Mouse (Mus musculus) layer of hippocampus, adult 2 months (tissue): ENCODE data around the gene Capn15. TPM values are rescaled to one million over a fixed set of nuclear protein-coding genes. Genes with fewer than 3 reads are reported as not detected.
A peak's percentile ranks its signal among the peaks of the same experiment; 100 is the strongest.

Experiments used
- DNase-seq, 2 experiments: peaks; one replicate each; pipeline ENCODE4 v3.0.0; 2022; ENCODE audit warnings: low spot score in 2 of 2
- H3K27ac ChIP-seq: fragments of 200-600 bp; 2 replicates; pipeline ENCODE4 v1.8.1; 2022
- H3K4me3 ChIP-seq: fragments of 200-600 bp; 2 replicates; pipeline ENCODE4 v1.8.1; 2022; ENCODE audit warnings: mild to moderate bottlenecking
- CTCF ChIP-seq: fragments of 200-600 bp; conservative IDR thresholded peaks from 2 replicates; pipeline ENCODE4 v1.8.1; 2022; ENCODE audit warnings: antibody characterized with exemption, mild to moderate bottlenecking, moderate library complexity
- total RNA-seq, 2 experiments: library from RNA; stranded (reverse); gene quantifications; 2 replicates each; pipeline ENCODE4 v1.2.3; 2021

The Capn15 gene
- total RNA-seq, 2 experiments from 2014 or later: 53.6 to 58.8 TPM

- Histone ChIP-seq H3K4me3 (no peak overlapping the region), H3K27ac (no peak overlapping the region)
- TF ChIP-seq CTCF: no peak
- no peak for DNase-seq
Observed at GRCm38 (mm10) chr17:25946891-25947290, 38.7 kb downstream of the Capn15 start.

GRCm38 (mm10) chr17:25946349-25946748 lies 39.2 kb downstream of the Capn15 start:
- Histone ChIP-seq H3K27ac (no peak overlapping the region), H3K4me3 (no peak overlapping the region)
- no peak for TF ChIP-seq CTCF
- DNase-seq: no peak

GRCm38 (mm10) chr17:25945517-25946155 lies 40.0 kb downstream of the Capn15 start:
- no peak for TF ChIP-seq CTCF
- DNase-seq: no peak
- Histone ChIP-seq H3K4me3 (no peak overlapping the region), H3K27ac (no peak overlapping the region)

GRCm38 (mm10) chr17:25944366-25945163 lies 41.0 kb downstream of the Capn15 start, which contains the start of the genes Pigq and Nhlrc4:
TSS of gene Pigq (minus strand) at chr17:25944936.
TSS of gene Nhlrc4 (minus strand) at chr17:25944961.
- H3K27ac ChIP-seq: no peak within 1 kb of the TSS; the same call in 1 of the 2 replicates
- no peak within 1 kb of the TSS for H3K4me3 ChIP-seq
- TF ChIP-seq CTCF: no peak
- no peak for DNase-seq

GRCm38 (mm10) chr17:25943769-25944168 lies 41.8 kb downstream of the Capn15 start:
- TF ChIP-seq CTCF: no peak

GRCm38 (mm10) chr17:25943221-25943620 lies 42.4 kb downstream of the Capn15 start:
- no peak for DNase-seq
- Histone ChIP-seq H3K4me3 (no peak overlapping the region), H3K27ac (peak overlapping the region; percentile 39; the same call in 1 of the 2 replicates)
- no peak for TF ChIP-seq CTCF

More at GRCm38 (mm10) chr17:25943769-25944168, 41.8 kb downstream of the Capn15 start:
- Histone ChIP-seq H3K27ac (peak overlapping the region; percentile 39; the same call in 1 of the 2 replicates), H3K4me3 (no peak overlapping the region)
- no peak for DNase-seq

- TF ChIP-seq CTCF: no peak
Observed at GRCm38 (mm10) chr17:25942597-25943151, 42.9 kb downstream of the Capn15 start.

GRCm38 (mm10) chr17:25941511-25942241 lies 43.9 kb downstream of the Capn15 start:
- peak; percentile 58 to 79 for DNase-seq
- peak overlapping the region; percentile 97 for H3K4me3 ChIP-seq
- H3K27ac ChIP-seq: peak overlapping the region; percentile 97
- no peak for TF ChIP-seq CTCF

More at GRCm38 (mm10) chr17:25942597-25943151, 42.9 kb downstream of the Capn15 start:
- DNase-seq: no peak
- Histone ChIP-seq H3K4me3 (no peak overlapping the region), H3K27ac (peak overlapping the region; percentile 97; the same call in 1 of the 2 replicates)

GRCm38 (mm10) chr17:25934526-25934925 lies 51.1 kb downstream of the Capn15 start:
- Histone ChIP-seq H3K27ac (no peak overlapping the region), H3K4me3 (no peak overlapping the region)
- TF ChIP-seq CTCF: no peak
- no peak for DNase-seq

GRCm38 (mm10) chr17:25925348-25925747 lies 60.2 kb downstream of the Capn15 start:
- TF ChIP-seq CTCF: no peak
- DNase-seq: peak; percentile 43 to 59
- Histone ChIP-seq H3K27ac (peak overlapping the region; percentile 86), H3K4me3 (no peak overlapping the region)

- no peak for TF ChIP-seq CTCF
- DNase-seq: no peak
- peak overlapping the region; percentile 65 for H3K27ac ChIP-seq
- no peak overlapping the region for H3K4me3 ChIP-seq
Observed at GRCm38 (mm10) chr17:25922120-25922519, 63.5 kb downstream of the Capn15 start.
